Mouse (Mus musculus) kidney, embryonic 16.5 days (tissue): ENCODE data around the gene Socs3. TPM values are rescaled to one million over a fixed set of nuclear protein-coding genes. Genes with fewer than 3 reads are reported as not detected.
A peak's percentile ranks its signal among the peaks of the same experiment; 100 is the strongest.

Source experiments
- ATAC-seq: fragments of 200-750 bp; cut with Nextera tagmentation; 2 replicates; pipeline ENCODE4 v1.8.0; 2017; ENCODE audit warnings: moderate TSS enrichment; ENCODE audit not compliant: low FRiP score, low TSS enrichment
- H3K27ac ChIP-seq: fragments of 300-500 bp; sonication (generic); 2 replicates; pipeline ENCODE4 v1.5.1; 2014; ENCODE audit warnings: low read length
- H3K27me3 ChIP-seq: fragments of 300-500 bp; sonication (generic); 2 replicates; pipeline ENCODE4 v1.6.1; 2014; ENCODE audit warnings: low read length, control low read depth, mixed read lengths; ENCODE audit not compliant: insufficient read depth
- H3K36me3 ChIP-seq: fragments of 300-500 bp; sonication (generic); 2 replicates; pipeline ENCODE4 v1.6.1; 2014; ENCODE audit warnings: low read length, control low read depth, mixed read lengths; ENCODE audit not compliant: insufficient read depth
- H3K4me1 ChIP-seq: fragments of 300-500 bp; sonication (generic); 2 replicates; pipeline ENCODE4 v1.6.1; 2014; ENCODE audit warnings: low read length, control low read depth, mixed read lengths; ENCODE audit not compliant: insufficient read depth
- H3K4me2 ChIP-seq: fragments of 300-500 bp; sonication (generic); replicated peaks from 2 replicates; pipeline ENCODE4 v1.6.1; 2014; ENCODE audit warnings: low read depth, low read length
- H3K4me3 ChIP-seq: fragments of 300-500 bp; sonication (generic); 2 replicates; pipeline ENCODE4 v1.5.1; 2014; ENCODE audit warnings: mild to moderate bottlenecking, low read length
- H3K9ac ChIP-seq: fragments of 300-500 bp; sonication (generic); replicated peaks from 2 replicates; pipeline ENCODE4 v1.6.1; 2014; ENCODE audit warnings: low read length
- H3K9me3 ChIP-seq: fragments of 300-500 bp; sonication (generic); 2 replicates; pipeline ENCODE4 v1.6.1; 2016; ENCODE audit warnings: low read length, control low read depth
- WGBS: fragments of 180-500 bp; shearing (Covaris S2); extraction: QIAGEN DNeasy Blood & Tissue Kit; methylation state at CpG from one replicate; pipeline ENCODE4 v1.1.7; 2014; 5-methylcytosine and 5-hydroxymethylcytosine counted together
- polyA plus RNA-seq: library from polyadenylated mRNA; unstranded; fragments of >200 nt; fragmentation: Nextera tagmentation; extraction: Ambion mirVana; gene quantifications from 2 replicates; pipeline ENCODE4 v1.2.1, GENCODE M21; 2015

The Socs3 gene
- polyA plus RNA-seq, 1 experiment from 2014 or later = 15.9 TPM

- no peak overlapping the region for H3K4me2 ChIP-seq
- H3K4me3 ChIP-seq = no peak overlapping the region
- H3K9me3 ChIP-seq = no peaks in the 10 kb centered on the region
- H3K27ac ChIP-seq = no peak overlapping the region
- peaks cover 65% of the 10 kb centered on the region for H3K4me1 ChIP-seq
- no peaks in the 10 kb centered on the region for H3K27me3 ChIP-seq
- 51% methylated on average over 5 of the region's 5 CpGs for WGBS
- ATAC-seq = no peak
- peaks cover 22% of the 10 kb centered on the region for H3K36me3 ChIP-seq
- H3K9ac ChIP-seq = no peak overlapping the region
Observed at GRCm38 (mm10) chr11:118008144-118008805, 38.4 kb upstream of the Socs3 start.

GRCm38 (mm10) chr11:118007460-118008143 lies 37.8 kb upstream of the Socs3 start:
- WGBS = 62% methylated on average over 8 of the region's 8 CpGs

DNA sequence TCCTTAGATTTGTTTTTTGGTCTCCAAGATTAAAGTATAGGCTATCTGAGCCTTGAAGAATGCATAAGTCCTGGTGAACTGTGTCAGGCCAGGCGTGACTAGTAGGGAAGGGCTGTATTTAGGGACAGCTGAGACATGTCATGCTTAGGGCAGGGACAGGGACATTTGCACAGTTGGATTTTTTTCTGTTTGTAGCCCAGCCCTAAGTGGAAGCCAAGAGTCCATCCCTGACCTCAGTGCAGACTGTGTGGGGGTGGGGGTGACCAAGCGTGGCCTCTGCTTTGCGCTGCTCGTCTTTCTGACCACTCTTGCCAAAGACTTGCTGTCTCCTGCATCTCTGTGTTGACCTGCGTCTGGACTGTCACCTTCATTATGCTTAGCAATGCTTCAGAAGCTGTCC lies 34.4 kb upstream of the Socs3 start:
- H3K27ac ChIP-seq = peak overlapping the region; percentile 78
- ATAC-seq = peak; percentile 85
- no peak overlapping the region for H3K4me3 ChIP-seq
- H3K36me3 ChIP-seq = peaks cover 52% of the 10 kb centered on the region
- H3K4me2 ChIP-seq = no peak overlapping the region
- peaks cover 45% of the 10 kb centered on the region for H3K4me1 ChIP-seq
- WGBS = 36% methylated on average over 5 of the region's 5 CpGs
- no peaks in the 10 kb centered on the region for H3K27me3 ChIP-seq
- H3K9me3 ChIP-seq = no peaks in the 10 kb centered on the region
- no peak overlapping the region for H3K9ac ChIP-seq

More at GRCm38 (mm10) chr11:118007460-118008143, 37.8 kb upstream of the Socs3 start:
- H3K9ac ChIP-seq = no peak overlapping the region
- H3K27ac ChIP-seq = no peak overlapping the region
- no peaks in the 10 kb centered on the region for H3K27me3 ChIP-seq
- no peak overlapping the region for H3K4me2 ChIP-seq
- peaks cover 28% of the 10 kb centered on the region for H3K36me3 ChIP-seq
- ATAC-seq = no peak
- H3K4me1 ChIP-seq = peaks cover 70% of the 10 kb centered on the region
- H3K4me3 ChIP-seq = no peak overlapping the region
- H3K9me3 ChIP-seq = no peaks in the 10 kb centered on the region

DNA sequence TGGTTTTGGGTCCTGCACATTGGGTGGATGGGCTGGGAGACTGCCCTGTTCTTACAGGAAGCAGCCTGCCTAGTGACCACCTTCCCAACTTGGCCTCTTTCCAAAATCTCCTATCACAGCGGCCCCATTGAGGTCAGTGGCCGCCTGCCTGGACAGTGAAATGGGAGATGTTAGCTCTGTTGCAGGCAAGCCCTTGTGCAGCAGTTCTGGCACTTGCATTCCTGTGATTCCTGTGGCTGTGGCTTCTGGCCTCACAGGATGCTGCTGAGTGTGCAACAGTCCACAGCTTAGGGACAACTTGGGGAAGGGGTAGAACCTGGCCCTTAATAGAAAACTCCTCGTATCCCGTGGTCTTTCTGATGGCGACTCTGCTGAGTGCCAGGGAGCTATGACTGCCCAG lies 33.9 kb upstream of the Socs3 start:
- Histone ChIP-seq H3K9ac (no peak overlapping the region), H3K4me3 (no peak overlapping the region), H3K27ac (peak overlapping the region; percentile 78), H3K36me3 (peaks cover 52% of the 10 kb centered on the region), H3K9me3 (no peaks in the 10 kb centered on the region), H3K27me3 (no peaks in the 10 kb centered on the region), H3K4me2 (no peak overlapping the region), H3K4me1 (peaks cover 40% of the 10 kb centered on the region)
- ATAC-seq = peak; percentile 72
- WGBS = 38% methylated on average over 5 of the region's 5 CpGs

DNA sequence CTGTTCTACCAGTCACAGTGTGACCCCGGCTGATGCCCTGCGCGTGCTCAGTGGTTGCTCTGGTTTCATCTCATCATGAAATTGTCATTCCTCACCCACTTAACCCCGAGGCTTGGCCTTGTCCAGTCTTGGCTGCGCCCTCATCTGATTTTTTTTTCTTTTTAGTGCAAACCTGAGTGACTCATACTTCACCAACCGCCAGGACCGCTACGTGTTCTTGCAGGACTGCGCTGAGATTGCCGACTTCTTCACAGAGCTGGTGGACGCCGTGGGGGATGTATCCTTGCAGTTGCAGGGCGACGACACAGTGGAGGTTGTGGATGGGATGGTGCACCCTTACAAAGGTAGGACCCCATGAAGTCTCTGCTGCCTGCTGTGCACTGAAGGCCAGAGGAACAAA lies 33.3 kb upstream of the Socs3 start:
- WGBS = 84% methylated on average over 14 of the region's 14 CpGs
- H3K27me3 ChIP-seq = no peaks in the 10 kb centered on the region
- H3K9me3 ChIP-seq = no peaks in the 10 kb centered on the region
- ATAC-seq = no peak
- no peak overlapping the region for H3K4me3 ChIP-seq
- H3K4me1 ChIP-seq = peaks cover 39% of the 10 kb centered on the region
- no peak overlapping the region for H3K4me2 ChIP-seq
- H3K27ac ChIP-seq = peak overlapping the region; percentile 78
- H3K9ac ChIP-seq = no peak overlapping the region; the same call in 1 of the 2 replicates
- peaks cover 52% of the 10 kb centered on the region for H3K36me3 ChIP-seq

DNA sequence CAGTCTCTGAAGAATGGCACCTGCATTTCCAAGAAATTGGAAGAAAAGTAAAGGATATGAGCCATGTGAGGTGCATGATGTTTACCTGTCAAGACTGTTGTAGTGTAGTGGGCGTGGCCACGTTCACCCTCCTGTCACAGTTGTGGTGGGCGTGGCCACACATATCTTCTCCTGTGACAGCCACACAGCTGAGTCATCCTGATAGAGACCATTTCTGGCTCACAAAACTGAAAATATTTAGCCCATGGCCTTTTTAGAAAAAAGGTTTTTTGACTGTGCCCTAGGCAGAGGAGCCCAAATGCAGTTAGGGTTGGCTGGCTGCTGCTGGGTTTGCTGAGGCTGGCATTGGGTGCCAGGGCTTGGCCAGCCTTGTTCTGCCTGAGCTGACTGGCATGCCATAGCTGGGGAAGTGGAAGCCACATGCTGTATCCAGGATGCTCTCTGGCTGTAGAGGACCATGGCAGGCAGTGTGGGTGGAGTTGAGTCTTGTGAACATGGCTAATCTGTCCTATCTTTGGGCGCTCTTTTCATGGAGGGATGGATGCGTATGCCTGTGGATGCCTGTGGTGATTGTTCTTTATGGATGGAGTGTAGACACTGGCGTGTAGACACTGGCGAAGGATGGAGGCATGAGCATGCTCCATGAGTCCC lies 30.8 kb upstream of the Socs3 start:
- H3K9me3 ChIP-seq = no peaks in the 10 kb centered on the region
- peaks cover 43% of the 10 kb centered on the region for H3K36me3 ChIP-seq
- no peak overlapping the region for H3K9ac ChIP-seq
- 93% methylated on average over 7 of the region's 7 CpGs for WGBS
- no peak overlapping the region for H3K27ac ChIP-seq
- peaks cover 34% of the 10 kb centered on the region for H3K4me1 ChIP-seq
- no peaks in the 10 kb centered on the region for H3K27me3 ChIP-seq
- ATAC-seq = no peak
- H3K4me2 ChIP-seq = no peak overlapping the region
- H3K4me3 ChIP-seq = no peak overlapping the region

DNA sequence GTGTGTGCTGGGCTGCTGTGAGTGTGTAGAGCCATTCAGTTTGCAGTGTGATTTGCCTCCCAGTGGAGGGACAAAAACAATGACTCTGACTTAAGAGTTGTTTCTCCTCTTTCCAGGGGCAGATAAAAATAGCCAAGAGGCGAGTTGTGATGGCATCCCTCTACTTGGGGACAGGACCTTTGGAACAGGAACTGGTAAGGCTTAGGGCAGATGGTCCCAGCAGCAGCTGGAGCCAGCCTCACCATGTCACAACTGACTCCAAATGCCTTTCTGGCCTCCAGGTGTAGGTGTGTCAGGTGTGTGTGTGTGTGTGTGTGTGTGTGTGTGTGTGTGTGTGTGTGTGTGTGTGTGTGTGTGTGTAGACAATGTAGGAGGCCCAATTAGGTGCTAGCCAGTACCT lies 30.2 kb upstream of the Socs3 start:
- ATAC-seq = no peak
- Histone ChIP-seq H3K4me2 (no peak overlapping the region), H3K9me3 (no peaks in the 10 kb centered on the region), H3K4me1 (peaks cover 38% of the 10 kb centered on the region), H3K27ac (no peak overlapping the region), H3K4me3 (no peak overlapping the region), H3K27me3 (no peaks in the 10 kb centered on the region), H3K9ac (no peak overlapping the region), H3K36me3 (peaks cover 37% of the 10 kb centered on the region)
- WGBS = 61% methylated on average over 1 of the region's 1 CpGs

DNA sequence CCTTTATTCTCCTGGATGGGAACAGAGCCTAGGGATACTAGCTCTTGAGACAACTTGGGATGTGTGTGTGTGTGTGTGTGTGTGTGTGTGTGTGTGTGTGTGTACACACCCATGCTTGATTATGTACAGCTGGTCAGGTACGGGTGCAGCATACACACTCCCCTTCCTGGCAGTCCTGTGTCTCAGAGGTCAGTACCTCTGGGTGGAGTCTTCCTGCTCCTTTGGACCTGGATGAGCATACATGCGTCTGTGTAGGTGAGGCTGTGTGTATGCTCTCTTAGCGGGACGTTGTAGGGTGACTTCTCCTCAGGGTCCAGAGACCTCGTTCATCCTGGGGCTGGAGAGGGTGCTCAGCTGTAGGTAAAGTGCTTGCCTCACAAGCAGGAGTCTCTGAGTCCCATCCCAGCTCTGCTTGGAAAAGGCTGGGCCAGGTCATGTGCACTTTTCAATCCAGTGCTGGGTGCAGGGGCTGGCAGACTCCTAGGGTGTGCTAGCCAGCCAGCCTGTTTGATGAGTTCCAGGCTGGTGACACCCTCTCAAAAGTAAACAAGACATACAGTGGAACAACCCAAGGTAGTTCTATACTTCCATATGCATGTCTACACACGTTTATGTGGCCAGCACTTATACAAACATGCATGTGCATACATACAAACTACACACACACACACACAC lies 29.6 kb upstream of the Socs3 start:
- Histone ChIP-seq H3K9ac (no peak overlapping the region), H3K4me2 (no peak overlapping the region), H3K4me3 (no peak overlapping the region), H3K36me3 (peaks cover 33% of the 10 kb centered on the region), H3K4me1 (peaks cover 38% of the 10 kb centered on the region), H3K9me3 (no peaks in the 10 kb centered on the region), H3K27me3 (no peaks in the 10 kb centered on the region), H3K27ac (no peak overlapping the region)
- WGBS = 80% methylated on average over 6 of the region's 6 CpGs
- ATAC-seq = no peak

- 91% methylated on average over 4 of the region's 4 CpGs for WGBS
- no peak overlapping the region for H3K27ac ChIP-seq
- no peaks in the 10 kb centered on the region for H3K27me3 ChIP-seq
- H3K36me3 ChIP-seq = peaks cover 31% of the 10 kb centered on the region
- H3K4me3 ChIP-seq = no peak overlapping the region
- no peak overlapping the region for H3K9ac ChIP-seq
- peak; percentile 29; the same call in 1 of the 2 replicates for ATAC-seq
- peaks cover 36% of the 10 kb centered on the region for H3K4me1 ChIP-seq
- H3K4me2 ChIP-seq = no peak overlapping the region
- H3K9me3 ChIP-seq = no peaks in the 10 kb centered on the region
Observed at GRCm38 (mm10) chr11:117998356-117998755, 28.5 kb upstream of the Socs3 start.
